Mouse (Mus musculus) right cerebral cortex, postnatal 4 days (tissue): Measurements from ENCODE around the gene Btd.
"Not testable (repeated sequence)": the region's sequence is repeated elsewhere in the genome, so short reads cannot be mapped to it uniquely, and the experiment has no call there.

ENCODE experiments used
- DNase-seq: peaks from one replicate; pipeline ENCODE4 v3.0.0-alpha.2; 2022

Gene Btd

DNA sequence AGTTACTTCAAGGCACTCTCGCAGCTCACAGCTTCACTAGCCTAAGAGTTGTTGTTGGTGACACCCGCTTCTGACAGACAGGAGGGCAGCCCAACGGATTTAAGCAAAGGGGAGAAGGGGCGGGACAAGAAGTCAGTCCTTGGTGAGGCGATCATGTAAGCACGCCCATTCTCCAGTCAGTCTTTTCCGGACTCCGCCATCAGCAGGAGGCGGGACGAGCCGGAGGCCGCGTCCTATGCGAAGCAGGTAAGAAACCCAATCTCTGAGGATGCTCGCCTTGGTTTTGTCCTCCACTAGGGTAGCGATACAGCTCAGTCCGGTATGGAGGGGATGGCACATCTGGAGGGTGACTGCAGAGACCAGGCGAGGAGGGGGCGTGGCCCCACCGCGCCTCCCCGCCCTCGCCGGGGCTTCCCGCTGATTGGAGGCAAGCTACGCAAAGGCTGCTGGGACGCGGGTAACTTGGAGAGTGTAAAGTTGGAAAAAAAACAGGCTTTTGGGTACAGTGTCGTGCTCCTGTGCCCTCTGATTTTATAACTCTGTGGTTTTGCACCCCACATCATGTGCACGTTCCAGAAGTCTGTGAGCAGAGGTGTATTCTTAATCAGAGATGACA, at the start of gene Btd, which contains the start of gene Hacl1:
Gene Btd, plus strand, starts transcription at position 139 of the 616 bp plus-strand sequence.
Gene Hacl1, minus strand, starts transcription at position 397 of the 616 bp plus-strand sequence.
- DNase-seq: peak; percentile 67

DNA sequence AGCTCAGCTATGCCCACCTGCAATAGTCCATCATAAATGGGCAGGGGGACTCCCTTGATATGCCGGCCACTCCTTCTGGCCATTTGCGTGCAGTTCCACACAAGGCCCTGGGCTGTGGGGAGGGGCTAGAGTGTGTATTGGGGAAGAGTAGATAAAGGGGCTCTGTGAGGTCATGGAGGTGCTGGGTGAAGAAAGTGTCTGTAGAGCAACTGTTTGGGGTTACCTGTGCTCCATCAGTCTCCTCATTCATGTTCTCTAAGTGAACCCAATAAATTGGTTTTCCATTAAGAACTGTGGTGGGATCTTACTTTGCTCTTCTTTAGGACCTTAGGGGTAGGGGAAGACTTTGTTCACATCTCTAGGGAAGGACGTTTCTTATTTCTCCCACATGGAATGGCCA, 49.6 kb upstream of the Btd start, which contains the start of gene Colq:
Gene Colq, minus strand, starts transcription at position 101 of the 400 bp plus-strand sequence.
- DNase-seq: no peak

DNA sequence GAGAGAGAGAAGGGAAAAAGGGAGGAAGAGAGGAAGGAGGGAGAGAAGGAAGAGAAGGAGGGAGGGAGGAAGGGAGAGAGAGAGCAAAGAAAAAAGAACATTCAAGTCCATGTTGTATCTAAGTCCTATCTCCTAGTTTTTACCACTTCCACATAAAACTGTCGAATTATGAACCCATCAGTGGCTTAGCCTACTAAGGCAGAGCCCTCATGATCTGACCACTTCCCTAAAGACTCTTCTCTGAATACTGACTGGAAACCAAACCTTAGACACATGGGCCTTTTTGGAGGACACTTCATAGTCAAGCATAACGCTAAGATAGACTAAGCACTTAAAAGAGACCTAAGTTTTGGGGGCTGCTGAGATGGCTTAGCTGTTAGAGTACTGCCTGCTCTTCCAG, 47.8 kb upstream of the Btd start:
- no peak for DNase-seq

DNA sequence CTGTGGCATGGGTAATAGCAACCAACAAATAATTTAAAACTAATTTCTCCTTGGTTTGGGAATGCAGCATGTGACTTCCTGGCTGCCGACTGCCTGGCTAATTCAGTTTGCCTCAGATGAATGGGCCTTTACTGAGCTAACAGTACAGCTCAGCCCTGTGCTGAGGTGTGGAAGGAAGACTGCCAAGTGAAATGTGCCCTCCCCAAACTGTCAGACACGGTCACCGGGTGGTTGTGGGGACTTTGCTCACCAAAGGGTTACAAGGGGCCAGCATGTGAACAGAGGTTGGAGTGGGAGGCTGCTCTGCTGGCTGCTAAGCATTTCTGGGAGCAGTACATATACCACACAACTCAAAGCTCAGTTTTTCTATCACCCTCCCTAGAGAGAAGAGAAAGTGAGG, 46.1 kb upstream of the Btd start:
- DNase-seq: no peak

DNA sequence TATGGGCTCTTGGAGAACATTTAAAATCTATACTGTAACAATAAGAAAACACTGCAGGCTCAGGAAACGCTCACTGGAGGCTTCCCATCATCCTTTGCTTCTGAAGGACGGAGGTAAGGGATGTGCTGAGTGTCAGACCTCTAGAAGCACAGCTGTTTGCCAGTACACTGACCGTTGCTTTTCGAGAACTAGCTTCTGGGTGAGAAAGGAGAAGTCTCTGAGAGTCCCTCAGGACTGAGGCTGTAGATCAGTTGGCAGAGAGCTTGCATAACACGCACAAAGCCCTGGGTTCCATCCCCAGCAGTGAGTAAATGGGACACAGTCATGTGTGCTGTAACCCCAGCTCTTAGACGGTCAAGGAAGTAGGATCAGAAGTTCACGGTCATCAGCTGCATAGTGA, 44.4 kb upstream of the Btd start:
- DNase-seq: no peak

DNA sequence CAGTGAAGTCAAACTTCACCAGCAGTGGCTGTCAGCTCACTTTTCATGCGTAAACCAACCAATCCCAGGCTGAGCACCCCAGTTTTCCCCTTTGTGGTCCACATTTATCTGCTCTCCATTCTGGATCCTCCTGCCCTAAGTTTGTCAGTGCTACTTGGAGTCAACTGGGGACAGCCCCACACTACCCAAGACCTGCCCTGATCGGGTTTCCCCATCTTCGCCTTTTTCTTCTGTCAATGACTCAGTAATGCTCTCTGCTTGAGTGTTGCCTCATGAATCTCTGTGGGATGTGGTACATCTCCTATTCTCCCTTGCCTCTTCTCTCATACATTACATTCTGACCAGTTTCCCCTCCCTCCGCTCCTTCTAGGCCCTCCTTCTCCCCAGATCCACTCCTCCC, 43.4 kb upstream of the Btd start:
- no peak for DNase-seq

DNA sequence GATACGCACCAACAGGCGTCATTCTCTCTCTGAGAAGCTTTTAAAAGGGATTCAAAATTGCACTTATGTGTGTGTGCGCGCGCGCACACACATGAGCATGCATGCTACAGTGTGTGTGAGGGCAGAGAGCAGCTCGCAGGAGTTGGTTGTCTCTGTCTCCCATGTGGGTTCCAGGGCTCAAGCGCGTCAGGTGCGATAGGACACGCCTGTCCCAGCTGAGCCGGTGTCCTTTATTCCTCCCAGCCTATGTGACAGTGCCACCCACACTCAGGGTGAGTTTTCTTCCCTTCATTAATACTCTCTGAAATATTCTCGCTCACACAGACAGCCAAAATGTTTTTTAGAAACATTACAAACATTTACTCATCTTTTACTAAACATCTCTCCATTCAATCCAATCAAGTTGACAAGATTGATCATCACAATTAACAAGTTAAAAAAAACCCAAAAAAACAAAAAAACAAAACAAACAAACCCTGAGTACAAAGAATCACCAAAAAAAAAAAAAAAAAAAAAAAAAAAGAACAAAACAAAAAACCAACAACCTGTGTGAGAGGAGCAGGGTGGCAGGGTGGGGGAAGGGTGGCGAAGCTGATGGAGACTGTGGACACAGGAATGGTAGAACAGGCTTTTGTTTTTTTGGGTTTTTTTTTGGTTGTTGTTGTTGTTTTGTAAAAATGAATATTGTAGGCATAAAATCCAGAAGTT, 38.8 kb upstream of the Btd start:
- DNase-seq: no peak

DNA sequence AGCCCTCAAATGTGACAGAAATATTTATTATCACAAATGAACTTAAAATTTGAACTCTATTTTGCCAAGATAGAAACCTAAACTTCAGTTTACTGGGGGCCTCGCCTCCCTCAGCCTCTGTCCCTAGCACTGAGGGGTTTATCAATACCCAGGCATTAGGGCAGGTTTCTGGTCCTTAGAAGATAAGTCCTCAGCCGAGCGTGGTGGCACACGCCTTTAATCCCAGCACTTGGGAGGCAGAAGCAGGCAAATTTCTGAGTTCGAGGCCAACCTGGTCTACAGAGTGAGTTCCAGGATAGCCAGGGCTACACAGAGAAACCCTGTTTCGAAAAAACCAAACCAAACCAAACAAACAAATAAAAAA, 38.2 kb upstream of the Btd start:
- not testable (repeated sequence) for DNase-seq

DNA sequence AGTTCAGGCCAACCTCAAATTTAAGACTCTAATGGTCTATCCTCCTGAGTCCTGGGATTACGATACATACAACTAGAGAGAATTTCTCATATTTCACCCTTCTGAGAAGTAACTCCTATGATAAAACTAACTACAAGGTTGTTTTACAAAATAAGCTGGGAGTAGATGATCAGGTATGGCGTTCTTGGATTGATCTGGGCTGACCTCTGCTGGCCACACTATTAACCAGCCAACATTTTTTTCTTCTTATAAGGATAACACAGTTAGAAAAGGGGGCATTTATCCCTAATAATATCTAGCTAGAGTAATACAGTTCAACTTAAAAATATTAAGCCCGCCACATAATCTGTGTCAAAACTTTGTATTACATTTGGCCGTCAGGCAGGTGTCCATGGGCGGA, 35.9 kb upstream of the Btd start:
- no peak for DNase-seq

DNA sequence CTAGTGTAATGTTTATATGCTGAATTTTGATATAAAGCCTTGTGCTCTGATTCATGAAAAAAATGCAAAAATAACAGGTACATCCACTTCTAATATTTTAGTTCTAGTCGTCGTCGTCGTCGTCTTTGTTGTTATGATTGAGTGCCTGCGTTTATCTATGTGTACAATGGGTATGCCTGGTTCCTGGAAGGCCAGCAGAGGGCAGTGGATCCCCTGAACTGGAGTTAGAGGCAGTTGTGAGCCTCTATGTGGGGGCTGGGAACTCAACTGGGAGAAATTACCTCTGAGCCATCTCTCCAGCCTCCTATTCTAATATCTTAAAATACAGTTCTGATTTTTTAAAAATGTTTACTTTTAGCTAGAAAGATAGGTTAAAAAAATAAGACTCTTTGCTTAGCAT, 35.3 kb upstream of the Btd start:
- no peak for DNase-seq

DNA sequence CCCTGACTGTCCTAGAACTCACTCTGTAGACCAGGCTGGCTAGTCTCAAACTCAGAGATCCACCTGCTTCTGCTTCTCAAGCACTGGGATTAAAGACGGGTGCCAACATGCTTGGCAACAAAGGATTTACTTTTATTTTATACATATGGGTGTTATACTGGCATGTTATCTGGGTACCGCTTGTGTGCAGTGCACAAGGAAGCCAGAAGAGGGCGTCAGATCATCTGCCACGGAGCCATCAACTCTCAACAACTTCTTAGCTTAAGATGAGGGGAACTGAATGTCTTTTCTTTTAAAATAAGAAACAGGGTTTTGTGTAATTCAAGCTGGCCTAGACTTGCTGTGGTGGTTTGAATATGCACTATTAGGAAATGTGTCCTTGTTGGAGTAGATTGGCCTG, 28.8 kb upstream of the Btd start:
- DNase-seq: no peak

DNA sequence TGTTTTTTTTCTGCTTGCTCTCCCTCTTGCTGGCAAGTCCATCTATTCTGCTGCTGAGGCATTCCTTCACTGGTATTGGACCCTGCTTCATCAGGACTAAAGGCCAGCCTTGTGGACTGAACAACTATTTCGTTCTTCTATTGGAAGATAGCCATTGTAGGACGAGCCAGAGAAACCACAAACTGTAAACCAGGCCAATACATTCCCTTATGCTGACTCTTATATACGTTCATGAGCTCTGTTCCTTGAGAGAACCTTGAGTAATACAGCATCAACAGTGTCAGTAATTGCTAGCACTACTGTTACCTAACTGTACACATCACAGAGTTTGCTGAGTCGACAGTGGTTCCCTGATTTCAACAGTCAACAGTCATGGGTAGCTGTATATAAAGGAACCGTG, 27.2 kb upstream of the Btd start:
- no peak for DNase-seq

DNA sequence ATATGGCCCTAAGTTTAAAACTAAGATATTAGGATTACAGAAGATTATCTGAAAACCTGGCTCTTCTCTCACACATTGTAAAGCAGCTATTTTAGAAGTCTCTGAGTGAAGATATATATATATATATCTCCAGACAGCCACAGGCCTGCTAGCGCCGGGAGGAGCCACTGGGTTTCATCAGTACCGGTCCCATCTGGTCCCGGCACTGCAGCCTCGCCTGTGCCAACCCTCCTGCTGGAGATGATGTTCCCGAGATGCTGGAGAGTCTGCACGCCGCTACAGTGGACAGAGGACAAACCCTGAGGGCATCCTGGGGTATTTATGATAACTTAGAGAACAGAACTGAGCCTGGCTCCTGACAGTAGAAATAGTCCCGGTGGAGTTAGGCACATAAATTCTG, 23.6 kb upstream of the Btd start:
- no peak for DNase-seq

DNA sequence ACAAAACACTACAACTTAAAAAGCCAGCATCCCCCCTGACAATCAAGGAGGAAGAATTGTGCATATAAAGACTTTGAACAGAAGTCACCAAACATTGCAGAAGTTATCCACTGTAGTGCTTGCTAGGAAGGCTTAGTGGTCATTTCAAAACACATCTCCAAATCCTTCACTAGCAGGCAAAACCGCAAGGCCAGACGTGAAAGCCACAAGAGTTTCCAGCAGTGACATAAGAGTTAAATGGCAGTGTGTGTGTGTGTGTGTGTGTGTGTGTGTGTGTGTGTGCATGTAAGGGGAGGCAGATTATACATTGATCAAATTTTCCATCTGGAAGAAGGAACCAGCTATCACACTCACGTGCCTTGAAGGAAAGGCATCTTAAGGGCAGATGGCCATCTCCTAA, 22.8 kb upstream of the Btd start:
- no peak for DNase-seq

DNA sequence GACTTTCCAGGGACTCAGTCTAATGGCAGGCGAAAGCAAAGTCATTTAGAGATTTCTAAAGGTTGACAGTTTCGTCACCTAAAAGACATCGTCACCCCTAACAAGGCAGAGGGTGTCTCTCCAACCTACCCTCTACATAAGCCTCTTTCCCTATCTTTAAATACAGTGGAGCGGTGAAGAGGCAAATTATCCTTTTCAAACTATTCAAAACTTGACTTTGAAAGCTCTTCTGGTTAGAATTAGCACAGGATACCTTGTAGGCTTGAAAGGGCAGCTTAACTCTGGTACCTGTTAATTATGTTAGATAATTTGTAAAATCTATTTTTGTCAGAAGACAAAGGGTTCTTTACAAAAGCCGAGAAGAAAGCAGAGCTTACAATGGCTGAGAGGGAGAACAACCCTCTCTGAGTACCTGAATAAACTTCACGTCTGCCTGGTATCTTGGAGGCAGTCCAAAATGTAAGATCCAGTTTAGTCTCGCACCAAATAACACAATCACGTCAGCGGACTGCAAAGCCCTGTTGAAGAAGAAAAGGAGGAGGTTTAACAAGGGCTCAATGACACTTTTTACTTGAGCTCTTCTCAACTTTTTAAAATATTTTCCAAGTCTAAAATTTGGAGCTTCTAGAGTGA, 20.1 kb upstream of the Btd start:
- no peak for DNase-seq

DNA sequence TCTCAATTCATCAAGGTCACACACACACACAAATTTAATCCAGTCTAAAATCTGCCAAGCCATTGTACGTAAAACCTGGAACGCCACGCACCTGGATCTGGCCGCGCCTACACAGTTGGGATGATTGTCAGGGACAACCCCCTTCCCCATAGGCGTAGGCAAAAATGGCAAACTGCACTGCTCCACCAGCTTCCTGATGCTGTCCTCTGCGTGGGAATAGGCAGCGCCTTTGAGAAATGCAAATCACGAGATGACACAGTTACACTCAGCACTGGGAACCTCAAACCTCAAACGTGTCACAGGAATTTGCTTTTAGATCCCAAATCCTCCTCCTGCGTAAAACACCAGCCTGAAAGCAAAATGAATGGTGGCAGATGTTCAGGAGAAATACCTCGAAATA, 18.1 kb upstream of the Btd start:
- no peak for DNase-seq

DNA sequence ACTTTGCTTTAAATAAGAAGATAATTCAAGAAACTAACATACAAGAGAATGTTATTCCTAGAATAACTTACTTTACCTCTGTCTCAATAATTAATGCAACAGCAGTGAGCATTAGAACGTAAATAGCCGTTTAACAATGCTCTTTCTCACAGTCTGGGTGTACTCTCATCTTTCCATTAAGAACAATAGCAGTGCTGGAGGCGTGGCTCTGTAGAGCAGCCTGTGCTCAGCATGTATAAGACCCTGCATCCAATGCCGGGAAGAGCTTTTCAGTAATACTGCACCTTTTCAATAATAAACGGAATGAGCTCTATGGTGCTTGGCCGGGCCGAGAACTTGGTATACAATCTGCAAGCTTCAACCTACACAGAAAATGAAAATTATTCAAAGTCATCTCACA, 10.2 kb upstream of the Btd start:
- no peak for DNase-seq

DNA sequence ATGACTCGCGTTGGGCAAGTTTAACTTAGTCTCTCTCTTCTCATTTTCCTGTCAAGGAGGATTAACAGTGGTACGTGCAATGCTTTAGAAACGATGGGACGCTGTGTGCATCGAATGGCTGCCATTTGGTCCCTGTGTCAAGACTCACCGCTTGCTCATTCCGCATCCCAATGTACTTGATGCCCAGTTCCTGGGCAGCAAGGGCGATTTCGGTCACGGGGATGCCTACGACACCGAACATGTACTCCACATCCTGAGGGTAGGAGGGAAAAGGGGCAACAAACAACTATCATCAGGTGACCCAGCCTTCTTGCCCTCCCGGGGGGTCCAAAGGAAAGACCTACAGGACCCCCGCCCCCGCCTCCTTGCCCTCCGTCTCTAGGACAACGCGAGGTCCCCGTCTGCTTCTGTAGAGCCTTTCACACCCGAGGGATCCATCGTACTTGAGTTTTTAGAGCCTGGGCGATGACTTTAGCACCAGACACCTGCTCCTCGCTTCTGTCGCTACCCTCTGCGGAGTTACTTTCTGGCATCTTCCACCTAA, 410 bp upstream of the Btd start, which contains the start of gene Gm49387:
Gene Gm49387, minus strand, starts transcription at position 533 of the 544 bp plus-strand sequence.
- DNase-seq: no peak

DNA sequence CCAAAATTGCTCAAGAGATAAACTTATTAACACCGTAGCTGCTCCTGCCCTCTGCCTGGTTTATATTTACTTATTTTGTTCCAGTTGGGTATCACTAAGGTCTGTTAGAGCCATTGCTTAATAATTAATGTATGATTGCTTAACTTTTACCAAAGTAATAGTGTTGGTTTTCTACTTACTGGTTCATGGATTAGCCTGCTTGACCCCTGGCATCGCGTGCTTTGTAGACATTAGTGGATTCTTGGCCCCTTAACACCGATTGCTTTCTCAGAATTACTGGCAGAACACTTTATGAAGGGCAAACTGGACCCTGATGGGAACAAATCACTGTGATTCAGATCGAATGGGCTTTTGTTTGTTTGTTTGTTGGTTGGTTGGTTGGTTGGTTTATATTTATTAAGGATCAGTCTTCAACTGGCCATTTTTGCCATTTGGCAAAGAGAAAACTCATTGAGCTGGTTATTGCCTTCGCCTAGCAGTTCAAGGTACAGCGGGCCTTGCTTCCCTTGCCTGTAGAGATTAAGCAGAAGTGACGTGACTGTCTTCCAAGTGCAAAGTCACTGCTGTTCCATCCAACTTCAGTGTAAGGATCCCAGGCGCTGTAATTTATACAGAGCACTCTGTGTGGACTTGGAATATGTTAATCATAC, 803 bp downstream of the Btd start:
- DNase-seq: no peak

DNA sequence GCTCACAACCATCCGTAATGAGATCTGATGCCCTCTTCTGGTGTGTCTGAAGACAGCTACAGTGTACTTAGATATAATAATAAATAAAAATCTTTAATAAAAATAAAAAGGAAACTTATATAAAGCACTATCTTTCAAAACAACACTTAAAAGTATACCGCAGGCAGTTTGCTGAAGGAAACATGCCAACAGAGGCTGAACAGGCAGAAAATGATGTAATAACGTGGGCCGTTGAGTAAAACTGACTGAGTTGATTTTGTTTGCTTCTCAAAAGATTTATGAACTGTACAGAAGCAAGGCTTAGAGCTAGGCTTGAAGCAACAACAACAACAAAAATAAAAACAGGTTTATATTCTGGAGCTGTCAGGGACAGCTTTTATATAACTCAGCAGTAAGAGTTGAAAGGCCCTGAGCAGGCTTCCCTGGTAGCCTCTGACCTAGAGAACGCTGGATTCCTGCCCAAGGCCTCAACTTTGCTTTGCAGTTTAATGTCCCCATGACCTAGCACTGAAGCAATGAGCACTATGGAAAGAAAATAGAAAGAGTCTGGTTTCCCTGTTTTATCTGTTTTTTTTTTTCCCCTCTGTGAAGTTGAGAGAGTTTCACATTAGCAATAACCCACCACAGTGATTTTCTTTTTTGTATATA, 3.5 kb downstream of the Btd start:
- DNase-seq: no peak

DNA sequence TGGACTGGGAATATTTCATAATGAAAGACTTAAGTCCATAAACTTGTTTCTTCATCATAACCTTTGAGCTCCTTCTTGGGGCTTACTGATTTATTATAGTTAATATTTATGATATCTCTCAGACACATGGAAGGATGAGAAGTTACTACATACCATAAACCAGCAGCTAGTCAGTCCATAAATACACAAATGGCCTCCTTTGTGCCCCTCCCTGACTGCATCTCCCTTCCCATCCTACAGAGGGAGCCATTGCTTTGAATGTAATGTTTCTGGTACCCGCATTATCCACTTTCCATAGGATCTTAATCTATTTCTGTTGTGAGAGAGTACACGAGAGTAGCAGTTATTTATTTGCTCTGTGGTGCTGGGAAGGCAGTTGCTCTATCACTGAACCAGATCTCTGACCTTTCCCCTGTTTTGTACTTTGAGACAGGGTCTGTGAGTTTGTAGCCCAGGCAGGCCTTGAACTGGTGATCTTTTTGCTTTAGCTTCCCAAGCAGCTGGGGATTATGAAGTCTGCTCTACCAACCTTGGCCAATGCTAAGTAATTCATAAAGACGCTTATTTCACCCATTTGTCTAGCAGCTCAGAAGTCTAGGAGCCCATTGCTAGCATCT, 4.2 kb downstream of the Btd start:
- no peak for DNase-seq

DNA sequence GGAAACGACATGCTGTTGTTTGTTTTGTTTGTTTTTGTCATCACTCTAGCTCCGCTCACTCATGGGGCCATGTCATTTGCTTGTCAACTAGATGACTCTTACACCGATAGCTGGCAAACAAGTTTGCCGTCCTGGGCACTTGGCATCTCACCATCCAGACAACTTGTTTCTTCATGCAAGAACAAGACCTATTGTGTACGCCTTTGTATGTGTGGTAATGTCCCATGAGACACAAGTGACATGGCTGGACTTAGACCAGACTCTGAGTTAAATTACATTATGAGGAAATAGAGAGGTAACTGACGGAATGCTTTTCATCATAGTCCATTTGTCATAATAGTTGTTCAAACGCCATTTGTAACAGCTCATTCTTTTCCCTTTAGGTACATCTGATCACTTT, 5.1 kb downstream of the Btd start:
- no peak for DNase-seq

DNA sequence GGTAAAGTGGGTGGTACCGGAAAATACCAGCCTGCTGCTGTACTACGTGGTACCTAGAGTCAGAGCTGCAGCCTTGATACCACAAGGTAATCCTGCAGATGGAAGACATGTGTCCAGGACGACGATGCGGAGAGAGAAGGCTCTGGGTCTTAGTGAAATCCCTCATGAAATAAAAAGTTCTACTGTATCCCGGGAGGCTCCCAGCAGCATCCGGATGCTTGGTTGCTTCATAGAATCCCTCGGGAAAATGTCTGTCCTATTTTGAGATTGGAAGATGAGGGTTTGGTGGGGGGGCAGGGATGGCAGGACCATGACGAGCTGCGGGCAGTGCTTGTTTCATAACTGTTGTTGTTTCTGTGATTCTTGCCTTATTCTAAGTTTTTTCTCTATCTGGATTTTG, 7.2 kb downstream of the Btd start:
- no peak for DNase-seq
